Mouse (Mus musculus): ENCODE measurements at regions not wholly inside any gene's neighbourhood (a gene's known extent, or its start where the extent isn't known, plus 50 kb on each side); places are given as distances from the start of the nearest gene placed in this dataset.

DNA sequence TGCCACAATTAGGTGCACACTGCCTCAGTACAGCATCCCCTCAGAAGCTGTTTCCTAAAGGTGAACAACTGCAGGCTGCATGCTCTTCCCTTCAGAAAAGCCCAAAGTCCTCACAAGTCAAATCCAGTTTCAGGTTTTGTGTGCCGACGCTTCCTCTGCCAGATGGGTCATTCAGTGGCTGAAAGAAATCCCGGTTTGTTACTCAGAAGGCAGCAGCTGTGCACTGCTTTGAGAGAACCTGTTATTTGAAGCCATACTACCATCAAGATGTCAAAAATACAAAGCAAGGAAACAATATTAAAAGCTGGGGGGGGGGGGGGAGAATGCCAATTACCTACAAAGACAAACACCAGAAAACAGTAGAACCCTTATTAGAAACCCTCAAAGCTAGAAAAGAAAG lies 678.7 kb downstream of the Utrn start:
- in situ Hi-C loops (cut with MboI, MseI): no loop called here

DNA sequence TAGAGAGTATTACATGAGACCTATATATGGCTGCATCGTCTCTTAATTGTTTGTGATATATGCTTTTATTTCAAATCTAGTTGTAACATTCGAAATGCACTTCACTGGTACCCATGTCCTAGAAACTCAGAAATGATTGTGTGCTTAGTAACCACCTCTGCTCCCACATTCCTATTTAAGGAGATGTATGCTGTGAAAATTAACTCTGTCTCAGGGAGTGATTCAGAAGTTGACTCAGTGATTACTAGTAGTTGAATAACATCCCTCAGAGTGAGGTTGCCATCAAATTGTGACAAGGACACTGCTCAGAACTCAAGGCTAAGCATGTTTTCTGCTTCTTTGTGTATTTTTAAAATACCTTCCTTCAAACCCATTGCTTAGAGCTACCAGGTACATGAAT lies 661.9 kb downstream of the Utrn start:
- in situ Hi-C loops (cut with MboI, MseI): no loop called here

DNA sequence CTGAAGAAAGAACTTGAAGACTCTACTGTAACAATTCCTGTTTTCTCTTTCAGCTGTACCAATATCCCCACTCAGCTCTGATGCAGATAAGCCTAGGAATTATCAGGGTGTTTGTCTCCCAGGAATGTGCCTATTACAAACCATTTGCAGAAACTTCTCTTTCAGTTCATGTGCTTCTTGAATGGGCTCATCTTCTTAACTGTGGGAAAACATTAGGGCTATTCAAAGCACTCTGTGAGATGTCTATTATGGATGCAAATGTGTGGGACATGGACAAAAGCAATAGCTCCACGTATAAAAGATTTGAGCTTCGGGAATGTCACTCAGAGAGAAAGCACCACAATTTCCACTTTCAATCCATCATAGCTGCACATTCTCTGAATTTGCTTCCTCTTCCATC lies 659.0 kb downstream of the Utrn start:
- in situ Hi-C loops (cut with MboI, MseI): no loop called here

DNA sequence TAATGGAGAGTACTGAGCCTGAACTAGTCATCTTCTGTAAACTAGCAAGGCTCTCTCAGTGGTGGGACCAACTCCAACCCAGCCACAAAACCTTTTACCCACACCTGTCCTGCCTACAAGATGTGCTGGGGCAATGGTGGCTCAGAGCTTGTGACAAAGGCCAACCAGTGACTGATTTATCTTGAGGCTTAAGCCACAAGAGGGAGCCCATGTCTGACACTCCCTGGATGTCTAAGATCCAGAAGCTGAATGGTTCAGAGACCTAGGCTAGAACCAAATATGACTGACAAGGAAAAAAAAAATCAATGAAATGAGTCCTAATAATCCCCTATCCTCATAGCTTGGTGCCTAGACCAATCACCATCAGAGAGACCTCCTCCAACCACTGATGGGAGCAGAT lies 650.3 kb downstream of the Utrn start:
- in situ Hi-C loops (cut with MboI, MseI): no loop called here

DNA sequence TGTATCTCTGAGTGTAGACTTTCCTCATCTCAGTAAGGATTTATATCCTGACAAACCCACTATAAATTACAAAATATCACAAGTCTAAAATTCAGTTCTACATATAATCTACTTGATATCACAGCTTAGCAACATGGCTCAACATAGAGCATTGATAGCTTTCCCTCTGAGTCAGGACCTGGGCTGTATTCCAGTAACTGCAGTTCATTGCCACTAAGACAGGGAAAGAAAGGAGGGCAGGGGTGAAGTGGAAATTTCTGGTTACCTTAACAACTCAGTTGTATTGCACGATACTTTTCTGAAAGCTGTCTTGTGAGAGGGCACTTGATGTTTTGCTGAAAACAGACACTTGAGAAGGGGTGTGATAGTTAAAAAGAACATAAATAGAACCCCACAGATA lies 635.0 kb downstream of the Utrn start:
- in situ Hi-C loops (cut with MboI, MseI): no loop called here

DNA sequence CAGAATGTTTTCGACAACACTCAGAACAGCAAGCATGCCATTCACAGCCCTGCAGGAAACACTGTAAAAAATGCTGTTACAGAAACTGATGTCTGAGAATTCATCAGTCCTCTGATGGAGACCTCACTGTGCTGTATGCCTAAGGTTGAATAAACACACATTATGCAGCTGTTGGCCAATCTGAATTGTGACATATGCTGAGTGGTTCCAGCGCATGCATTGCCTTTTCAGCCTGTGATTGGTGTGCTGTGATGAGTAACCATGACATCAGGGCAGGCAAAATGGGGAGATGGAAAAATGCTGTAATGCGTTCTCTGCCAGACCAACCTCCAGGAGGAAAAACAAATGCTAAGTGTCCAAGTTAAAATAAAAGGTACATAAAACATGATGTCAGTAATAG lies 620.3 kb downstream of the Utrn start:
- in situ Hi-C loops (cut with MboI, MseI): no loop called here

DNA sequence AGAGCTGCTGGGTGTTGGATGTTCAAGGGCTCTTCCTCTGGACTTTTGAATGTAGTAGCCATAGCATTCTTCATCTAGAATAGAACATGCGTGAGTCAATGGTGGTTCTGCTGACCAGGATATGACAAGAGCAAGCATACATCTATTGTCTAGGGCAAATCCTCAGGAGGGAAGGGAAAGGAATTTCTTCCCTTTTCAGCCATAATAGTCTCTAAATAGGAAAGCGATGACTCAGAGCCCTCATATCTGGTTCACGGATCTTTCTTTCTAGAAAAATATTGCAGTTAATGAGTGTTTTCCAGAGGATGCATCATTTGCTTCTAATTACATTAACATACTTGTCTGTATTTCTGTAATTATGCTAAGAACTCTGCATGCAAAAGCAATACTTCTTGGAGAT lies 615.9 kb downstream of the Utrn start:
- in situ Hi-C loops (cut with MboI, MseI): no loop called here

DNA sequence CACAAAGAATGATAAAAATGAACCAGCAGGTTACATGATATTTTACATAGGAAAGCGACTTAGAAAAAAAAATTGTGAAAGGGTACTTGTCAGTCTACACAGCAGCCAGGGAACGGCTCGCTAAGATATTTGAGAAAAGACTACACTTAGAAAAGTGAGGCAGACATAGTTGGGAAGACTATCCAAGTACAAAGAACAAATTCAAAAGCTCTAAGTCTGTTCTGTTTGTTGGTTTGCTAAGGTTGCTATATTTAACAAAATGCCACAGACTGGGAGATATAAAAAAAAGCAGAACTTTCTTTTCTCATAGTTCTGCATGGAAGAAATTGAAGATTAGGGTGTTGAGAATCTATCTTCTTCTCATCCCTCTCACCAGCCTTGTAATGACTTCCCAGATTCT lies 583.5 kb downstream of the Utrn start:
- in situ Hi-C loops (cut with MboI, MseI): no loop called here

DNA sequence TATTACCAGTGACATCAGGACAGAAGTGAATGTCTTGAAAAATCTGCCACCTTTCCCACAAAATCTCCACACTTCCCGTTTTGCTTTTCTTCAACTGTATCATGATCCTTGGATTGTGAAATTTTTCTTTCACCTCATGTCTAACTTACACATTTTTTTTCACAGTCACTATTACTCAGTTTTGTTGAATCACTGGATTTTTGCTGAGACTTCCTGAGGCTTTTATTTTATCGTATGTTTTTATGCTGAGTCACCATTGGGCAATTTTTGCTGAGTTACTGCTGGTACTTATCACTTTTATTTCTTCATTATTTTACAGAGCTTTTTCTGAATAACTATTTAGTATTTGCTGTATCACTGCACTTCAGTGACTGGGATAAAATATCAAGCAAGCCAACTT lies 570.3 kb downstream of the Utrn start:
- in situ Hi-C loops (cut with MboI, MseI): no loop called here

DNA sequence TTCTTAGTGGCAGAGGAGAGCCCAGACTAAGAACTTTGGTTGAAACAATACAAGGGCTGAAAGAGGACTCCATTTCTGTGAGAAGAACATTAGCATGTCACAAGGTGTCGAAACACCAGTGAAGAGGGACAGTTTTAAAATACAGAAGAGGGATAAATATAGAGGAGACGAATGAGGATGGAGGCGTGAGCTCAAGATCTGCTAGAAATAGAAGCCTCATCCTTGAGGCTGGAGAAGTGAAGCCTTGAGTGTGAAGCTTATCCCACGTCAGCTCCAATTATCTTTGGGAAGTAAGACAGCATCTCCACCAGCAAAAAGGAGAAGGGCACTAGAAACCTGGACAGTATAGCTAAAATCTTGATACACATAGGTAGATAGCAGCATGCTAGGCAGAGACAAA lies 566.8 kb downstream of the Utrn start:
- in situ Hi-C loops (cut with MboI, MseI): no loop called here

DNA sequence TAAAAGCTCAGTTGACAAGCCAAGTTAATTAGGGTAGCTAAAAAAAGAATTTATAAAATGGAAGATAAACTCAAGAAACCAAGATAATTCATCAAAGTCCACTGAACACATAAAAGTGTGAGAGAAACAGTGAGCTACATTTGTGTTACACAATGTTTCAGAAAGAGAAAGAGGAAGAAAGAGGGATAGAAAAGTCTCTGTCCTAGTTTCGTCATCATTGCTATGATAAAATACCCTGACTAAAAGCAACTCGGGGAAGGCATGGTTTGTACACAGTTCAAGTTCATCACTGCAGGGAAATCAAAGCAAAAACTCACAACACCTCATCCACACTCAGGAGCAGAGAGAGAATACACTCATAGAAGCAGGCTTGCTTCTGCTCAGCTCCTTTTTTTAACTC lies 548.9 kb downstream of the Utrn start:
- in situ Hi-C loops (cut with MboI, MseI): loop anchor here (10.0 kb wide), 1 partner anchor 1976 kb away; no protein-coding TSS in a partner anchor

Data from regulatory T cell (primary cell).